Mouse (Mus musculus) adrenal gland, adult 18-20 months (tissue): ENCODE results near the gene Gm49318. TPM values are rescaled to one million over a fixed set of nuclear protein-coding genes. Genes with fewer than 3 reads are reported as not detected.
A peak's percentile ranks its signal among the peaks of the same experiment; 100 is the strongest.

Source experiments
- DNase-seq, 2 experiments: peaks; one replicate each; pipeline ENCODE4 v3.0.0; 2021 to 2022; ENCODE audit warnings: low spot score in 2 of 2
- total RNA-seq, 2 experiments: library from RNA; stranded (reverse); gene quantifications; 1 replicate in 1 of 2; 2 replicates in 1 of 2; pipeline ENCODE4 v1.2.3; 2021

Gm49318 gene
- total RNA-seq, 2 experiments from 2014 or later = 0.61 TPM; not detected in 1

GRCm38 (mm10) chr9:22072276-22072675, 1.2 kb upstream of the Gm49318 start:
- no peak for DNase-seq

- DNase-seq = no peak
Observed at GRCm38 (mm10) chr9:22069881-22070553, 1.0 kb downstream of the Gm49318 start.

GRCm38 (mm10) chr9:22067195-22067594, 3.9 kb downstream of the Gm49318 start:
- DNase-seq = no peak

- DNase-seq = peak; percentile 42 to 65
Observed at GRCm38 (mm10) chr9:22066433-22066832, 4.6 kb downstream of the Gm49318 start.

- no peak for DNase-seq
Observed at GRCm38 (mm10) chr9:22065642-22066041, 5.4 kb downstream of the Gm49318 start.

GRCm38 (mm10) chr9:22064341-22064740, 6.7 kb downstream of the Gm49318 start:
- DNase-seq = no peak

GRCm38 (mm10) chr9:22061339-22061738, 9.7 kb downstream of the Gm49318 start:
- no peak for DNase-seq

- DNase-seq = no peak
Observed at GRCm38 (mm10) chr9:22058011-22058424, 13.0 kb downstream of the Gm49318 start.

- no peak for DNase-seq
Observed at GRCm38 (mm10) chr9:22057031-22057517, 14.0 kb downstream of the Gm49318 start.

- no peak for DNase-seq
Observed at GRCm38 (mm10) chr9:22056303-22056910, 14.7 kb downstream of the Gm49318 start.

GRCm38 (mm10) chr9:22055713-22056112, 15.3 kb downstream of the Gm49318 start:
- no peak for DNase-seq

GRCm38 (mm10) chr9:22054411-22055076, 16.5 kb downstream of the Gm49318 start:
- DNase-seq = peak; percentile 63 to 67

GRCm38 (mm10) chr9:22053657-22054056, 17.4 kb downstream of the Gm49318 start:
- no peak for DNase-seq

GRCm38 (mm10) chr9:22051958-22052254, 19.2 kb downstream of the Gm49318 start, which contains the start of gene Elavl3:
Gene Elavl3, minus strand, starts transcription at chr9:22052023.
- no peak for DNase-seq

- DNase-seq = no peak
Observed at GRCm38 (mm10) chr9:22051161-22051957, 19.7 kb downstream of the Gm49318 start.

GRCm38 (mm10) chr9:22050351-22050889, 20.6 kb downstream of the Gm49318 start:
- DNase-seq = peak; percentile 55 to 63

- no peak for DNase-seq
Observed at GRCm38 (mm10) chr9:22049721-22050270, 21.3 kb downstream of the Gm49318 start.

- DNase-seq = no peak
Observed at GRCm38 (mm10) chr9:22049315-22049714, 21.7 kb downstream of the Gm49318 start.

GRCm38 (mm10) chr9:22047329-22047728, 23.7 kb downstream of the Gm49318 start:
- no peak for DNase-seq

GRCm38 (mm10) chr9:22041832-22042231, 29.2 kb downstream of the Gm49318 start:
- DNase-seq = no peak

- DNase-seq = no peak
Observed at GRCm38 (mm10) chr9:22037826-22038225, 33.2 kb downstream of the Gm49318 start.
